Mouse (Mus musculus): ENCODE data around the gene Gm904. TPM values are rescaled to one million over a fixed set of nuclear protein-coding genes. Genes with fewer than 3 reads are reported as not detected.
"Not testable (repeated sequence)": the region's sequence is repeated elsewhere in the genome, so short reads cannot be mapped to it uniquely, and the experiment has no call there.

Gm904 gene
- polyA plus RNA-seq (2015; fragmentation: Nextera tagmentation; extraction: Ambion mirVana): not detected in 2 replicates

DNA sequence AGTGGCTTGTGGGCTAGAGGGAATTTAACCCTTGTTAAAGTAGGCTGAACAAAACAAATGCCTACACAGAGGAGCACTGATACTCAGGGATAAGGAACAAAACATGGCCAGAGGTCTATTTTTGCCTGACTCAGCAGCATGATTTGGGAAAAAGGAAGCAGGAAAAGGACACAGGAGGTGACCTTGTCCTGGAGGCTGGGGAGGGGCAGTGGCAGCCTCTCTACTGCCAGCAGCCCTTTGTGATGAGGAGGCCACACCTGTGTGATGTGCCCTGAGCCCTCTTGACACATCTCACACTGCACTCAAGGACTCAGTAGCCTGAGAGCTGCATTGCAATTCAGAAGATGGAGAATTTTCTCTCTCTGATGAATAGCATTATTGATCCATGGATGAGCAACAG is at the start of gene Gm904:
Gene Gm904 (plus strand): TSS at position 301 of the 400 bp plus-strand sequence.
- H3K4me3 ChIP-seq (ENCODE audit: low read length); H3K9me3 ChIP-seq (replicated peaks; ENCODE audit: control insufficient read depth, low read length); H3K36me3 ChIP-seq (ENCODE audit: control insufficient read depth, insufficient read depth); H3K27ac ChIP-seq (ENCODE audit: low read length); H3K9ac ChIP-seq (ENCODE audit: low read length); H3K4me2 ChIP-seq (ENCODE audit: low read depth, low read length); H3K27me3 ChIP-seq (ENCODE audit: control insufficient read depth, insufficient read depth, low read length); ATAC-seq (replicated peaks; ENCODE audit: extremely low read depth, insufficient read depth, low FRiP score); H3K4me1 ChIP-seq (ENCODE audit: control insufficient read depth, insufficient read depth, low read length): not testable (repeated sequence)

DNA sequence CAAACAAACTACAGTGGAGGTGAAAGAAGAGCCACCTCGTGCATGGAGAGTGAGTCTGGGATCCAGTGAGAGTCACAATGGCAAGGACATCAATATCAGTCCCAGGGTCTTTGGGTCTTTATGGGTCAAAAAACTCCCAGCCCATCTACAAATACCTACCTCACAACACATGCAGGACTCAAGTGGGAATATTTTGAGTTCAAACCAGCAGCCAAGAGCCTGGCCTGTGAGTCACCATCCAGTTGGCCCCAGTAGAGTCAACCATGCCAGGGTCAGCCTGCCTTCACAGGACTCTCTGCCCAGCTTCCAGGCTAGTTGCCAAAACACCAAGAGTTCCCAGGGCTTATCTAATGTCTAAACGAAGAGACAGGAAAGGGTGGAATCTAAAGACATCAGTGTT is 5.7 kb downstream of the Gm904 start:
- not testable (repeated sequence) for H3K27ac ChIP-seq (ENCODE audit: low read length); H3K9me3 ChIP-seq (replicated peaks; ENCODE audit: control insufficient read depth, low read length); H3K4me3 ChIP-seq (ENCODE audit: low read length); H3K9ac ChIP-seq (ENCODE audit: low read length); H3K4me1 ChIP-seq (ENCODE audit: control insufficient read depth, insufficient read depth, low read length); H3K27me3 ChIP-seq (ENCODE audit: control insufficient read depth, insufficient read depth, low read length); H3K4me2 ChIP-seq (ENCODE audit: low read depth, low read length); ATAC-seq (replicated peaks; ENCODE audit: extremely low read depth, insufficient read depth, low FRiP score); H3K36me3 ChIP-seq (ENCODE audit: control insufficient read depth, insufficient read depth)
- WGBS: 52% methylated on average over 2 of the region's 2 CpGs

Small RNA genes within 50 kb of the gene (microRNA-seq; reads per million reads assigned to microRNA genes)
- gene Gm23952: not detected
- gene Mir683-2: not detected

Other genes with a start within 250 kb of the Gm904 start
- gene Fbxw17, start 225.4 kb upstream of the Gm904 start, polyA plus RNA-seq (2015; fragmentation: Nextera tagmentation; extraction: Ambion mirVana): 17.7 and 22.6 TPM in 2 replicates
- not detected in 2 replicates for gene Gm47429, start 199.3 kb upstream of the Gm904 start, polyA plus RNA-seq (2015; fragmentation: Nextera tagmentation; extraction: Ambion mirVana)
- gene Nutm2, start 175.9 kb upstream of the Gm904 start, polyA plus RNA-seq (2015; fragmentation: Nextera tagmentation; extraction: Ambion mirVana): not detected in 2 replicates
- gene Gm8765, start 55.1 kb downstream of the Gm904 start, polyA plus RNA-seq (2015; fragmentation: Nextera tagmentation; extraction: Ambion mirVana): not detected in 2 replicates